ENCODE assay signal across 16 mouse cellular contexts in the genomic region with DNA sequence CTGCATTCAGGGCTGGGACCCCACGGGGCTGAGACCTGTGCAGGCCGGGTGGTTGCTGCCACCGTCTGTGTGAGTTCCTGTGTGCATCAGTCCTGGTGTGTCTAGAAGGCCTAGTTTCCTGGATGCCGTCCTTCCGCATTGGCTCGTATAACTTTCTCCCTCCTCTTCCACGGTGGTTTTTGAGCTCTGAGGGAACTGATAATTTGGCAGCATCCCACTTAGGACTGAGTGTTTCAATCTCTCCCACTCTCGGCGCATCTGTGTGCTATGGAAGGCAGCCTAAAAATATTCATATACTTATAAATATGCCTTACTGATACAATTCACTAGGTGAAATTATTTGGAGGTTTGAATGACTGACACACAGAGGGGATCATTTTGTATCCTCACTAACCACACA.
"Had no signal": no experiment of that assay in that cellular context is flagged by ENCODE, and none has a peak within 500 bp of the region (broad histone marks: within the 10 kb centered on the region; RNA-seq: fewer than 3 reads in every experiment).

No protein-coding gene starts in this region.

- DNase-seq: kidney, adult 11 months; kidney, adult 8-10 months; kidney, postnatal 10 days; kidney, postnatal 36 days; liver; lung, adult 18-20 months; lung, postnatal 10 days; lung, postnatal 36 days; retina, postnatal 1 day; right cerebral cortex, postnatal 14 days; right cerebral cortex, postnatal 4 days; thymus, postnatal 25 days had no signal

- ATAC-seq: intestine, embryonic 15.5 days; liver, embryonic 12.5 days; midbrain, embryonic 13.5 days; midbrain, embryonic 16.5 days had no signal
